In the genomic region with DNA sequence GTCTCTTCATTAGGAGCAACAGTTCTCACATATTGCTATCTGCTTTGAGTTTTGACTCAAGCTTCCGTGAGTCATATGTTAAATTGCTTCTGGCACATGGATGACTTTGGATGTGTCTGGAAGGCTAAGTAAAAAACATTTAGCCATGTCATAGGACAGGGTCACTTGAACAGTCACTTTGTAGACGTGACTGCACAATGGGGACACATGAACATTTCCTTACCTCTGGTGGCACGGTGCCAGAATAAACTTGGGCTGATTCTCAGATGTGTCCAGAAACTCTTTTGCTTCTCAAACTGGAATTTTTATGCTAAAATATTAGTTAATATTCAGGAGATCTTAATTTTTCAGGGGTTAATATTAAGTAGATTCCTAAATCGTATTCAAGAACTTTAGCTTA, we compare ENCODE assay signal across 19 mouse cellular contexts. TPM values are rescaled to one million over a fixed set of nuclear protein-coding genes. Genes with fewer than 3 reads are reported as not detected.
A peak's percentile ranks its signal among the peaks of the same experiment; 100 is the strongest.
DNase-seq lines count a peak whose midpoint lies in the region; ATAC-seq and TF ChIP-seq lines count a peak whose summit lies in the region.
"Had no signal": no experiment of that assay in that cellular context is flagged by ENCODE, and none has a peak within 500 bp of the region (broad histone marks: within the 10 kb centered on the region; RNA-seq: fewer than 3 reads in every experiment).

No protein-coding gene starts in this region.

- ATAC-seq in heart, embryonic 12.5 days (ENCODE audit: insufficient number of reproducible peaks, low FRiP score), result no peak
- ATAC-seq: forebrain, embryonic 14.5 days; hindbrain, embryonic 16.5 days; intestine, embryonic 16.5 days; lung, postnatal 0 days; midbrain, embryonic 13.5 days had no signal

- peaks cover 6% of the 10 kb centered on the region for H3K36me3 ChIP-seq in heart, adult 2 months (ENCODE audit: control insufficient read depth, insufficient read depth, low read length)
- H3K36me3 ChIP-seq in heart, embryonic 12.5 days, result no peaks in the 10 kb centered on the region
- H3K36me3 ChIP-seq: embryonic facial prominence, embryonic 13.5 days; limb, embryonic 15.5 days; liver, embryonic 15.5 days; midbrain, embryonic 13.5 days; neural tube, embryonic 12.5 days had no signal

- H3K9ac ChIP-seq in heart, adult 2 months (ENCODE audit: low read depth, low read length), result no peak overlapping the region
- no peak overlapping the region for H3K9ac ChIP-seq in heart, embryonic 12.5 days
- H3K9ac ChIP-seq: embryonic facial prominence, embryonic 13.5 days; limb, embryonic 15.5 days; liver, embryonic 15.5 days; midbrain, embryonic 13.5 days; neural tube, embryonic 12.5 days had no signal

- H3K4me1 ChIP-seq in heart, adult 2 months (ENCODE audit: control insufficient read depth, insufficient read depth, low read length), result peaks cover 2% of the 10 kb centered on the region
- 0 out of 2 replicates have a peak, but pooled peaks cover 4% of the 10 kb centered on the region for H3K4me1 ChIP-seq in heart, embryonic 12.5 days (replicated peaks)
- no peaks in the 10 kb centered on the region for H3K4me1 ChIP-seq in brown adipose tissue, adult 24 weeks (ENCODE audit: control insufficient read depth, insufficient read depth, insufficient read length, low read length)
- H3K4me1 ChIP-seq: embryonic facial prominence, embryonic 13.5 days; limb, embryonic 15.5 days; liver, embryonic 15.5 days; midbrain, embryonic 13.5 days; neural tube, embryonic 12.5 days had no signal

- H3K4me2 ChIP-seq in heart, embryonic 12.5 days, result no peak overlapping the region
- H3K4me2 ChIP-seq: embryonic facial prominence, embryonic 13.5 days; limb, embryonic 15.5 days; liver, embryonic 15.5 days; midbrain, embryonic 13.5 days; neural tube, embryonic 12.5 days had no signal

- no peaks in the 10 kb centered on the region for H3K27me3 ChIP-seq in heart, adult 2 months (ENCODE audit: control insufficient read depth, insufficient read depth, low read length)
- no peaks in the 10 kb centered on the region for H3K27me3 ChIP-seq in heart, embryonic 12.5 days (replicated peaks)
- H3K27me3 ChIP-seq: embryonic facial prominence, embryonic 13.5 days; limb, embryonic 15.5 days; liver, embryonic 15.5 days; midbrain, embryonic 13.5 days; neural tube, embryonic 12.5 days had no signal

- TF ChIP-seq POLR2A in heart, adult 2 months (IDR thresholded peaks at IDR 0.05; ENCODE audit: insufficient read depth, low read depth, low read length), result no peak

- 45% methylated on average over 4 of the region's 4 CpGs for WGBS in heart, adult 2 months
- 72% methylated on average over 4 of the region's 4 CpGs for WGBS in heart, embryonic 12.5 days

- peak overlapping the region; percentile 36 for H3K27ac ChIP-seq in heart, adult 2 months
- H3K27ac ChIP-seq in heart, embryonic 12.5 days (ENCODE audit: poor library complexity, severe bottlenecking), result no peak overlapping the region
- peak overlapping the region; percentile 29; the same call in 1 of the 2 replicates for H3K27ac ChIP-seq in brown adipose tissue, adult 24 weeks (replicated peaks; ENCODE audit: low read depth, low read length)
- H3K27ac ChIP-seq: embryonic facial prominence, embryonic 13.5 days; limb, embryonic 15.5 days; liver, embryonic 15.5 days; midbrain, embryonic 13.5 days; neural tube, embryonic 12.5 days had no signal

- intact Hi-C loops in heart, adult 2 months (cut with DNase I), result no loop called here

- H3K4me3 ChIP-seq in heart, adult 2 months, result no peak overlapping the region
- H3K4me3 ChIP-seq in heart, embryonic 12.5 days, result no peak overlapping the region
- no peak overlapping the region for H3K4me3 ChIP-seq in brown adipose tissue, adult 24 weeks (ENCODE audit: insufficient read depth, low read depth, low read length)
- H3K4me3 ChIP-seq: embryonic facial prominence, embryonic 13.5 days; limb, embryonic 15.5 days; liver, embryonic 15.5 days; midbrain, embryonic 13.5 days; neural tube, embryonic 12.5 days had no signal

- peaks cover 6% of the 10 kb centered on the region for H3K9me3 ChIP-seq in heart, embryonic 12.5 days (replicated peaks)
- H3K9me3 ChIP-seq: limb, embryonic 15.5 days; liver, embryonic 15.5 days had no signal

- H3K79me2 ChIP-seq in heart, adult 2 months (replicated peaks; ENCODE audit: control insufficient read depth, insufficient read depth, low read length), result no peaks in the 10 kb centered on the region

- DNase-seq in heart, adult 2 months, result peak; percentile 35 to 41
- peak; percentile 11 to 14 for DNase-seq in kidney, postnatal 4 days
- no peak for DNase-seq in kidney, adult 11 months
- DNase-seq in skeletal muscle tissue, adult 2 months (ENCODE audit: low read depth, low spot score), result peak; percentile 19
- DNase-seq in cerebellum, postnatal 25 days, result no peak
- DNase-seq: cerebellum, adult 9-10 months; right cerebral cortex, adult 18-20 months; thymus, postnatal 36 days had no signal

- no peak for TF ChIP-seq CTCF in heart, adult 2 months (IDR thresholded peaks at IDR 0.05)

- TF ChIP-seq EP300 in heart, adult 2 months (IDR thresholded peaks at IDR 0.05; ENCODE audit: insufficient read depth, low read depth, low read length), result no peak

RNA-seq across cellular contexts. Expression of a gene that starts 49.6 kb away (rescaled TPM):
- total RNA-seq in heart, adult 2 months (2021), result 10 to 100 TPM; 40.4 to 46.1 TPM
- 11.0 and 25.0 TPM in 2 replicates for polyA plus RNA-seq in heart, adult 2 months (2012; rRNA removed)
- polyA plus RNA-seq in heart, embryonic 12.5 days (2016; fragmentation: Nextera tagmentation; extraction: Ambion mirVana), result 28.4 and 30.3 TPM in 2 replicates
- polyA plus RNA-seq in brown adipose tissue, adult 24 weeks (2012; ENCODE audit: insufficient read depth, insufficient read length, missing spikeins), result 4.4 and 6.1 TPM in 2 replicates

Comparison
In these comparisons a context has a peak if more than half of its experiments do, and no peak if none do; other contexts are left out.
1. DNase-seq: peak in heart, adult 2 months (2 of 2), kidney, postnatal 4 days (2 of 2) and skeletal muscle tissue, adult 2 months (single experiment); none in kidney, adult 11 months (single experiment) and cerebellum, postnatal 25 days (0 of 2).